Mouse (Mus musculus) heart, embryonic 10.5 days (tissue): ENCODE results near the gene Tpi1. TPM values are rescaled to one million over a fixed set of nuclear protein-coding genes. Genes with fewer than 3 reads are reported as not detected.

Experiments
- DNase-seq: peaks from one replicate; pipeline ENCODE4 v3.0.0-alpha.2; 2017; ENCODE audit warnings: low spot score
- H3K27ac ChIP-seq: fragments of 300-500 bp; sonication (generic); 2 replicates; pipeline ENCODE4 v1.5.1; 2016; ENCODE audit warnings: mild to moderate bottlenecking
- H3K27me3 ChIP-seq: fragments of 300-500 bp; sonication (generic); 2 replicates; pipeline ENCODE4 v1.6.1; 2016; ENCODE audit warnings: mild to moderate bottlenecking; ENCODE audit not compliant: poor library complexity, insufficient read depth, severe bottlenecking
- H3K36me3 ChIP-seq: fragments of 300-500 bp; sonication (generic); 2 replicates; pipeline ENCODE4 v1.6.1; 2016; ENCODE audit warnings: mild to moderate bottlenecking, moderate library complexity
- H3K4me1 ChIP-seq: fragments of 300-500 bp; sonication (generic); 2 replicates; pipeline ENCODE4 v1.6.1; 2016; ENCODE audit warnings: mild to moderate bottlenecking
- H3K4me3 ChIP-seq: fragments of 300-500 bp; sonication (generic); 2 replicates; pipeline ENCODE4 v1.5.1; 2016; ENCODE audit warnings: mild to moderate bottlenecking, moderate library complexity
- H3K9me3 ChIP-seq: fragments of 300-500 bp; sonication (generic); 2 replicates; pipeline ENCODE4 v1.6.1; 2016; ENCODE audit warnings: mild to moderate bottlenecking, moderate library complexity
- WGBS: fragments of 180-500 bp; shearing (Covaris S2); methylation state at CpG from one replicate; pipeline ENCODE4 v1.1.7; 2016; 5-methylcytosine and 5-hydroxymethylcytosine counted together
- polyA plus RNA-seq: library from polyadenylated mRNA; unstranded; fragments of >200 nt; fragmentation: Nextera tagmentation; extraction: Ambion mirVana; gene quantifications from 2 replicates; pipeline ENCODE4 v1.2.1, GENCODE M21; 2016

The Tpi1 gene
- polyA plus RNA-seq, 1 experiment from 2014 or later, result 1,456 TPM

- H3K9me3 ChIP-seq, result no peaks in the 10 kb centered on the region
- peaks cover 19% of the 10 kb centered on the region for H3K4me1 ChIP-seq
- H3K27ac ChIP-seq, result peak within 1 kb of the TSS; percentile 91
- peak within 1 kb of the TSS; percentile 68 for H3K4me3 ChIP-seq
- peak; percentile 100 for DNase-seq
- H3K27me3 ChIP-seq, result no peaks in the 10 kb centered on the region
- WGBS, result under 1% methylated on average over 55 of the region's 55 CpGs
- peaks cover 60% of the 10 kb centered on the region for H3K36me3 ChIP-seq
Measured at GRCm38 (mm10) chr6:124828868-124829798, 15.0 kb upstream of the Tpi1 start, which contains the start of the genes Usp5 and Cdca3. Usp5 (minus strand) TSS chr6:124829484. Cdca3 (plus strand) TSS chr6:124829547.

GRCm38 (mm10) chr6:124828101-124828592, 14.1 kb upstream of the Tpi1 start:
- DNase-seq, result no peak
- Histone ChIP-seq H3K9me3 (no peaks in the 10 kb centered on the region), H3K27me3 (no peaks in the 10 kb centered on the region), H3K4me3 (peak overlapping the region; percentile 68), H3K4me1 (peaks cover 19% of the 10 kb centered on the region), H3K36me3 (peaks cover 60% of the 10 kb centered on the region), H3K27ac (peak overlapping the region; percentile 91)
- 25% methylated on average over 10 of the region's 10 CpGs for WGBS

DNA sequence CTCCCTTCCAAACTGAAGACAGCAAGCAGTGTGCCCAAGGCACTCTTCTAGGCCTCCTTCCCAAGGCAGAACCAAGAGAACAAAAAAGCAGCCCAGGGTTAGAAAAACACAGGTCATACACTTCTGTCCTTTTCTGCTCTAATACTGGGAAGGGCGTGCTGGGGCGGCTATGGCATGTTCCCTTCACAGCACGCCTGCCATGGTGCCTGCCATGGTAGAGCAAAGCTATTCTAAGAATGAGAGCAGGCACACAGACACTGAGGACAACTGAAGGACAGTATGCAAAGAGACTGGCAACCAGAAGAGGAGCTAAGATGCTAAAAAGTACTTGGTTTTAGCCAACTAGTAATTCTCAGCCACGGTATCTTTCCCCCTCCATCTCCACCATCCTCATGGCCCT, 8.0 kb upstream of the Tpi1 start:
- no peaks in the 10 kb centered on the region for H3K9me3 ChIP-seq
- peaks cover 99% of the 10 kb centered on the region for H3K36me3 ChIP-seq
- DNase-seq, result no peak
- 93% methylated on average over 4 of the region's 4 CpGs for WGBS
- H3K4me1 ChIP-seq, result no peaks in the 10 kb centered on the region
- H3K27ac ChIP-seq, result no peak overlapping the region
- no peaks in the 10 kb centered on the region for H3K27me3 ChIP-seq
- H3K4me3 ChIP-seq, result no peak overlapping the region

DNA sequence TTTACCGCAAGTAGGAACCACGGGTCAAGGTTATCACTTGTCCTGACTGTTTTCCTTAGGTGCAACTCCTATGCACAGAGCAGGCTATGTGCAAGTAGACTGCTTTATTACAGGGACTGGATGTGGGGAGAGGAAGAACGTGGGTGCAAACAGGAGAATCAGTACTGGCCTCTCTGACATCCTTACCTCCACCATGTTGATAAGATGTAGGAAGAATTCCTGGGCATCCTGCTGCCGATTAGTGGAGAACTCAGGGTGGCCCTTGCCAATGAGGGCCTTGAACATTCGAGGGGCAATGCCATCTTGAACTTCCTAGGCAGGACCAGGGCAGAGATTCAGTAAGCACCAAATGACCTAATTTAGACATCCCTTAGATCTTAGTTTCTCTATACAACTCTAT, 6.8 kb upstream of the Tpi1 start:
- Histone ChIP-seq H3K27me3 (no peaks in the 10 kb centered on the region), H3K9me3 (no peaks in the 10 kb centered on the region), H3K36me3 (peaks cover 100% of the 10 kb centered on the region), H3K4me1 (no peaks in the 10 kb centered on the region), H3K27ac (no peak overlapping the region), H3K4me3 (no peak overlapping the region)
- no peak for DNase-seq
- WGBS, result 85% methylated on average over 5 of the region's 5 CpGs

GRCm38 (mm10) chr6:124817971-124818370, 3.9 kb upstream of the Tpi1 start:
- no peaks in the 10 kb centered on the region for H3K9me3 ChIP-seq
- no peaks in the 10 kb centered on the region for H3K27me3 ChIP-seq
- peaks cover 80% of the 10 kb centered on the region for H3K36me3 ChIP-seq
- no peak for DNase-seq
- H3K4me1 ChIP-seq, result peaks cover 11% of the 10 kb centered on the region
- H3K27ac ChIP-seq, result no peak overlapping the region
- WGBS, result 89% methylated on average over 8 of the region's 8 CpGs
- no peak overlapping the region for H3K4me3 ChIP-seq

- Histone ChIP-seq H3K36me3 (peaks cover 78% of the 10 kb centered on the region), H3K9me3 (no peaks in the 10 kb centered on the region), H3K27ac (no peak overlapping the region), H3K27me3 (no peaks in the 10 kb centered on the region), H3K4me3 (no peak overlapping the region), H3K4me1 (peaks cover 14% of the 10 kb centered on the region)
- no peak for DNase-seq
- WGBS, result 93% methylated on average over 8 of the region's 8 CpGs
Measured at GRCm38 (mm10) chr6:124817563-124817962, 3.5 kb upstream of the Tpi1 start.

GRCm38 (mm10) chr6:124817125-124817524, 3.0 kb upstream of the Tpi1 start:
- H3K27ac ChIP-seq, result no peak overlapping the region
- H3K4me3 ChIP-seq, result no peak overlapping the region
- peaks cover 19% of the 10 kb centered on the region for H3K4me1 ChIP-seq
- H3K9me3 ChIP-seq, result no peaks in the 10 kb centered on the region
- no peaks in the 10 kb centered on the region for H3K27me3 ChIP-seq
- WGBS, result 93% methylated on average over 11 of the region's 11 CpGs
- peaks cover 78% of the 10 kb centered on the region for H3K36me3 ChIP-seq
- no peak for DNase-seq

GRCm38 (mm10) chr6:124816611-124817010, 2.5 kb upstream of the Tpi1 start:
- H3K9me3 ChIP-seq, result no peaks in the 10 kb centered on the region
- no peak for DNase-seq
- WGBS, result 94% methylated on average over 4 of the region's 4 CpGs
- H3K4me1 ChIP-seq, result peaks cover 24% of the 10 kb centered on the region
- no peaks in the 10 kb centered on the region for H3K27me3 ChIP-seq
- H3K27ac ChIP-seq, result no peak overlapping the region
- peaks cover 78% of the 10 kb centered on the region for H3K36me3 ChIP-seq
- no peak overlapping the region for H3K4me3 ChIP-seq

DNA sequence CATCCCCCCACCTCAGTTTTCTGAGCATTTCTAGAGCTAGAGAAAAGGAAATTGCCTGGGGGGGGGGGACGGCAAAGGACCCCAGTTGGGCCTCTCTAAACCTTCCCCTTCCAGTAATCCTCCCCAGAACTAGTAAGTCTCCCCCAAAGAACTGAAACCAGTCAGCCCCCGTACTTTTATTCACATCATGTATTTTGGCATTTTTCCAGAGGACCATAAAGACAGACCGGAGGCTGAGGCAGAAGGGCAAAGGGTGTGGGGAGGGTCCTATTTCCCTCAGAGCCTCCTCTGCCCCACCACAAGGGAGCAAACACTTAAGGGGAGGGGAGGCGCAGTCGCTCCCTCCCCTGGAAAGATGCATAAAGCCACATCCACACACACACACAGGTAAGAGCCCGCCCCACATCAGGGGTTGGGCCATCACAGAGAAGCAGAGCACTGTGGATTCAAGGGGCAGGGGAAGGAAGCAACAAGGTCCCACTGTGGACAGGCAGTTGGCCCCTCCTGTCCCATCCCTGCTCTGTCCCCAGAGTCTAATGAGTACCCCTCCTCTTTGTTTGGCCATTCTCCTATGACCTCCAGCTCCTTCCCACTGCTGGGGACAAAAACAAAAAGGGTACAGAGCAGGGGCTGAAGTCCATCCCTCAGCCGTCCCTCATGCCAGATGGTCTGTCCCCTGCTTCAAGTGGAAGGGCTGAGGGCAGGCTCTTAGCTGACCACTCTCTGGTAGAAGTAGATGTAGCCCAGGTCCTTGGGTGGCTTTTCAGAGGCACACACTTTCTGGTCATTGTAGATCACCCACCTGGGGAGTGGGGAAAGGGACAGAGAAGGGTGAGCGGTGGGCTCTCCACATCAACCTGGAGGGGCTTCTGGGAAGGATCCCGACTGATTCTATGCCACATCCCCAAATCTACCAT, 1.0 kb upstream of the Tpi1 start:
- peak overlapping the region; percentile 90; the same call in 1 of the 2 replicates for H3K4me3 ChIP-seq
- no peaks in the 10 kb centered on the region for H3K9me3 ChIP-seq
- H3K27ac ChIP-seq, result peak overlapping the region; percentile 99; the same call in 1 of the 2 replicates
- no peaks in the 10 kb centered on the region for H3K27me3 ChIP-seq
- H3K4me1 ChIP-seq, result peaks cover 27% of the 10 kb centered on the region
- peaks cover 77% of the 10 kb centered on the region for H3K36me3 ChIP-seq
- DNase-seq, result no peak
- WGBS, result 75% methylated on average over 9 of the region's 9 CpGs

DNA sequence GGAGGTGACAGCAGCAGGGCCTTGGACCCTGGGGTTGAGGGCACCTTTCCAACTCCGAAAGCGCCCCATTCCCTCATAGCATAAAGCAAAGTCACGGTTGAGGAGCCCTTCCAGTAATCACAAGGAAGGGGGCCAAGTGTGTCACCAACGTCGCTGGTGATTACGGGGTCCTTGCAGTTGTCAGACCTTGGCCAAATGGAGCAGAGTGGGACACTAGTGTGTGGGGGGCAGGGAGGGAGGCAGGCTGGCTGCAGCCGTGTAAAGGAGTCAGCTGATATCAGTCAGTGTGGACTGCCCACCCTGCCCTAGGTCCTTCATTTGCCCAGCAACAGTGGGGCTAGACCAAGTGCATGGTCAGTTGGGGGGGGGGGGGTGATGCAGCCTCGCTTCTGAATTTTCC, 352 bp upstream of the Tpi1 start:
- H3K27me3 ChIP-seq, result no peaks in the 10 kb centered on the region
- peaks cover 73% of the 10 kb centered on the region for H3K36me3 ChIP-seq
- no peak for DNase-seq
- WGBS, result 35% methylated on average over 8 of the region's 8 CpGs
- H3K4me3 ChIP-seq, result peak overlapping the region; percentile 90
- H3K4me1 ChIP-seq, result peaks cover 34% of the 10 kb centered on the region
- peak overlapping the region; percentile 99 for H3K27ac ChIP-seq
- no peaks in the 10 kb centered on the region for H3K9me3 ChIP-seq

DNA sequence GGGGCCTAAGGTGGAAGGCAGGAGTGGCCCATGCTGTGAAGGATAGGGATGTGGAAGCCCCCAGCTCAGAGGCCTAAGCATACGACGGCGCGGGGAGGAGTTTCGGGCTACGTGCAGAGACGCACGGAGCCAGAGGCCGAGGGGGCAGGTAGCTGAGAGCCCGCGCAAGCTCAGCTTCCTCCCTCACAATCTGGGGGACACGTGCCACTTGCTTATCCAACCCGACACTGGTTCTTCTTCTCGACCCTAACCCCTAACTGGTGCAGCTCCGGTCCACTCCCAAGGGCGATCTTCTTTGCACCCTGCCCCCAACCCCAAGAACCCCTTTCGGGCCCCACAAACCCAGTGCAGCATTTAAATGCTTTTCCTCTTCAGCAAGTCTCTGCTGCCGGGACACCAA, 600 bp downstream of the Tpi1 start:
- H3K27ac ChIP-seq, result peak overlapping the region; percentile 99
- H3K4me3 ChIP-seq, result peak overlapping the region; percentile 90
- DNase-seq, result peak; percentile 94
- no peaks in the 10 kb centered on the region for H3K9me3 ChIP-seq
- H3K36me3 ChIP-seq, result peaks cover 64% of the 10 kb centered on the region
- WGBS, result under 1% methylated on average over 18 of the region's 18 CpGs
- H3K27me3 ChIP-seq, result no peaks in the 10 kb centered on the region
- H3K4me1 ChIP-seq, result peaks cover 42% of the 10 kb centered on the region

DNA sequence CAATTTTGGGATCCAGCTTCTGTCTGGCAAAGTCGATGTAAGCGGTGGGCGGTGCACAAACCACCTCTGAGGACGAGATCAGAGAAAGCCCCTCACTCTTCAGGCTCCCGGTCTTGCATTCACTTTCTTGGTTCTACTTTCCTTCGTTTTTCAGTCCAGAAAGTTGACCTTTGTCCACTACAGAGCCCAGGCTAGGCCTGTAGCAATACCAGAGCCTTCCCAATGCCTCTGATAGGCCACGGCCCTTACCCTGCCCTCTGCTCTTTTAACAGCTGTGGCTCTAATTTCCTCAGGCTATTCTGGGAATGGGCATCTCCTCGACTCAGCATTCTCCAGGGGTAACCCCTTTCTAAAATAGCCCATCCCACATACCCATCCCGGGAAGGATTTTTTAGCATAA, 1.2 kb downstream of the Tpi1 start:
- Histone ChIP-seq H3K27me3 (no peaks in the 10 kb centered on the region), H3K4me1 (peaks cover 49% of the 10 kb centered on the region), H3K27ac (peak overlapping the region; percentile 99), H3K9me3 (no peaks in the 10 kb centered on the region), H3K36me3 (peaks cover 57% of the 10 kb centered on the region), H3K4me3 (peak overlapping the region; percentile 90)
- WGBS, result 21% methylated on average over 9 of the region's 9 CpGs
- DNase-seq, result no peak
